Mouse (Mus musculus) stomach, embryonic 14.5 days (tissue): ENCODE data around the gene Fmo1. TPM values are rescaled to one million over a fixed set of nuclear protein-coding genes. Genes with fewer than 3 reads are reported as not detected.

Source experiments
- ATAC-seq: fragments of 200-750 bp; cut with Nextera tagmentation; 2 replicates; pipeline ENCODE4 v1.8.0; 2017; ENCODE audit warnings: low read depth, moderate TSS enrichment; ENCODE audit not compliant: insufficient number of reproducible peaks, insufficient read depth, low FRiP score
- H3K27ac ChIP-seq: fragments of 300-500 bp; sonication (generic); 2 replicates; pipeline ENCODE4 v1.5.1; 2014; ENCODE audit warnings: mild to moderate bottlenecking, low read length, moderate library complexity, mixed read lengths
- H3K27me3 ChIP-seq: fragments of 300-500 bp; sonication (generic); 2 replicates; pipeline ENCODE4 v1.6.1; 2014; ENCODE audit warnings: low read length, control low read depth, mixed read lengths; ENCODE audit not compliant: control insufficient read depth, insufficient read depth
- H3K36me3 ChIP-seq: fragments of 300-500 bp; sonication (generic); 2 replicates; pipeline ENCODE4 v1.6.1; 2014; ENCODE audit warnings: mild to moderate bottlenecking, control low read depth, low read length, moderate library complexity, mixed read lengths; ENCODE audit not compliant: control insufficient read depth, insufficient read depth
- H3K4me1 ChIP-seq: fragments of 300-500 bp; sonication (generic); 2 replicates; pipeline ENCODE4 v1.6.1; 2014; ENCODE audit warnings: low read length, control low read depth, mixed read lengths; ENCODE audit not compliant: control insufficient read depth, insufficient read depth
- H3K4me2 ChIP-seq: fragments of 300-500 bp; sonication (generic); replicated peaks from 2 replicates; pipeline ENCODE4 v1.6.1; 2014; ENCODE audit warnings: low read depth, low read length, control low read depth
- H3K4me3 ChIP-seq: fragments of 300-500 bp; sonication (generic); 2 replicates; pipeline ENCODE4 v1.5.1; 2014; ENCODE audit warnings: low read depth, low read length, control low read depth
- H3K9ac ChIP-seq: fragments of 300-500 bp; sonication (generic); replicated peaks from 2 replicates; pipeline ENCODE4 v1.6.1; 2014; ENCODE audit warnings: low read depth, mild to moderate bottlenecking, control low read depth, low read length, moderate library complexity, mixed read lengths
- H3K9me3 ChIP-seq: fragments of 300-500 bp; sonication (generic); 2 replicates; pipeline ENCODE4 v1.6.1; 2016; ENCODE audit warnings: low read depth, low read length, control low read depth; ENCODE audit not compliant: control insufficient read depth
- WGBS: fragments of 180-500 bp; shearing (Covaris S2); extraction: QIAGEN DNeasy Blood & Tissue Kit; methylation state at CpG from one replicate; pipeline ENCODE4 v1.1.7; 2014; 5-methylcytosine and 5-hydroxymethylcytosine counted together
- polyA plus RNA-seq: library from polyadenylated mRNA; unstranded; fragments of >200 nt; fragmentation: Nextera tagmentation; extraction: Ambion mirVana; gene quantifications from 2 replicates; pipeline ENCODE4 v1.2.1, GENCODE M21; 2014

Fmo1 gene
- polyA plus RNA-seq, 1 experiment from 2014 or later: 7.0 TPM

GRCm38 (mm10) chr1:162888646-162889045, 22.2 kb upstream of the Fmo1 start:
- 0 out of 2 replicates have a peak, but pooled peaks cover 4% of the 10 kb centered on the region for H3K4me1 ChIP-seq
- WGBS: 82% methylated on average over 12 of the region's 12 CpGs
- no peaks in the 10 kb centered on the region for H3K36me3 ChIP-seq
- no peak overlapping the region for H3K9ac ChIP-seq
- H3K4me2 ChIP-seq: no peak overlapping the region
- no peak overlapping the region for H3K4me3 ChIP-seq
- no peak for ATAC-seq
- H3K27ac ChIP-seq: no peak overlapping the region
- no peaks in the 10 kb centered on the region for H3K27me3 ChIP-seq
- no peaks in the 10 kb centered on the region for H3K9me3 ChIP-seq

- ATAC-seq: no peak
- no peak overlapping the region for H3K4me3 ChIP-seq
- H3K4me1 ChIP-seq: 0 out of 2 replicates have a peak, but pooled peaks cover 4% of the 10 kb centered on the region
- H3K9me3 ChIP-seq: no peaks in the 10 kb centered on the region
- H3K27me3 ChIP-seq: no peaks in the 10 kb centered on the region
- no peak overlapping the region for H3K27ac ChIP-seq
- no peak overlapping the region for H3K9ac ChIP-seq
- H3K4me2 ChIP-seq: no peak overlapping the region
- no peaks in the 10 kb centered on the region for H3K36me3 ChIP-seq
- WGBS: 88% methylated on average over 7 of the region's 7 CpGs
These were observed 21.2 kb upstream of the Fmo1 start for GRCm38 (mm10) chr1:162887644-162888043.

GRCm38 (mm10) chr1:162886138-162886816, 19.9 kb upstream of the Fmo1 start:
- Histone ChIP-seq H3K36me3 (no peaks in the 10 kb centered on the region), H3K4me1 (no peaks in the 10 kb centered on the region), H3K27me3 (no peaks in the 10 kb centered on the region), H3K9me3 (no peaks in the 10 kb centered on the region), H3K4me2 (no peak overlapping the region), H3K9ac (no peak overlapping the region), H3K27ac (no peak overlapping the region), H3K4me3 (no peak overlapping the region)
- WGBS: 77% methylated on average over 11 of the region's 11 CpGs
- ATAC-seq: 0 out of 2 replicates have a peak, but pooled peaks have one; percentile 28

GRCm38 (mm10) chr1:162882681-162883080, 16.3 kb upstream of the Fmo1 start:
- Histone ChIP-seq H3K4me1 (no peaks in the 10 kb centered on the region), H3K36me3 (no peaks in the 10 kb centered on the region), H3K27me3 (no peaks in the 10 kb centered on the region), H3K27ac (no peak overlapping the region), H3K4me3 (no peak overlapping the region), H3K9ac (no peak overlapping the region), H3K9me3 (no peaks in the 10 kb centered on the region), H3K4me2 (no peak overlapping the region)
- ATAC-seq: no peak
- 67% methylated on average over 4 of the region's 4 CpGs for WGBS

- no peak overlapping the region for H3K4me2 ChIP-seq
- H3K4me1 ChIP-seq: no peaks in the 10 kb centered on the region
- no peaks in the 10 kb centered on the region for H3K9me3 ChIP-seq
- no peaks in the 10 kb centered on the region for H3K27me3 ChIP-seq
- ATAC-seq: no peak
- no peak overlapping the region for H3K4me3 ChIP-seq
- H3K9ac ChIP-seq: no peak overlapping the region
- WGBS: 58% methylated on average over 11 of the region's 11 CpGs
- no peaks in the 10 kb centered on the region for H3K36me3 ChIP-seq
- H3K27ac ChIP-seq: no peak overlapping the region
These were observed 13.4 kb upstream of the Fmo1 start for GRCm38 (mm10) chr1:162879595-162880369.

DNA sequence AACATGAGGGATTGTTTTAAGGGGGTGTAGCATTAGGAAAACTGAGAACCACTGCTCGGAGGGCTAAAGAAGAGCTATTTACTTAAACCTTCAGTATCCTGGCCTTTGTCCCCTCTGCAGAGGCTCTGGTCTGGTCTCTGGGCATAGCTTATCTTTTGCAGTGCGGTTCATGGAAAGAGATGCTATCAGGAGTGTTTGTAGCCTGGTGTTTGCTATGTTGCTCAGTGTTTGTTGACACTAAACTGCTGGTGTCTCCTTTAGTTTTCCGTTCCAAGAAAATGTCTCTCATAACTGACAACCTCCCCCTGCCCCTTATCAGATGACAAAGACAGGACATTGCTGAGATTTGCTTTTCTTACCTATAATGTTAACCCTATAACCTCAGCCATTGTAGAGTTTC, 8.7 kb upstream of the Fmo1 start:
- no peak overlapping the region for H3K4me3 ChIP-seq
- no peaks in the 10 kb centered on the region for H3K9me3 ChIP-seq
- H3K4me2 ChIP-seq: no peak overlapping the region
- 0 out of 2 replicates have a peak, but pooled peaks cover 6% of the 10 kb centered on the region for H3K4me1 ChIP-seq
- H3K36me3 ChIP-seq: no peaks in the 10 kb centered on the region
- 38% methylated on average over 3 of the region's 3 CpGs for WGBS
- no peaks in the 10 kb centered on the region for H3K27me3 ChIP-seq
- no peak overlapping the region for H3K9ac ChIP-seq
- no peak for ATAC-seq
- H3K27ac ChIP-seq: no peak overlapping the region

DNA sequence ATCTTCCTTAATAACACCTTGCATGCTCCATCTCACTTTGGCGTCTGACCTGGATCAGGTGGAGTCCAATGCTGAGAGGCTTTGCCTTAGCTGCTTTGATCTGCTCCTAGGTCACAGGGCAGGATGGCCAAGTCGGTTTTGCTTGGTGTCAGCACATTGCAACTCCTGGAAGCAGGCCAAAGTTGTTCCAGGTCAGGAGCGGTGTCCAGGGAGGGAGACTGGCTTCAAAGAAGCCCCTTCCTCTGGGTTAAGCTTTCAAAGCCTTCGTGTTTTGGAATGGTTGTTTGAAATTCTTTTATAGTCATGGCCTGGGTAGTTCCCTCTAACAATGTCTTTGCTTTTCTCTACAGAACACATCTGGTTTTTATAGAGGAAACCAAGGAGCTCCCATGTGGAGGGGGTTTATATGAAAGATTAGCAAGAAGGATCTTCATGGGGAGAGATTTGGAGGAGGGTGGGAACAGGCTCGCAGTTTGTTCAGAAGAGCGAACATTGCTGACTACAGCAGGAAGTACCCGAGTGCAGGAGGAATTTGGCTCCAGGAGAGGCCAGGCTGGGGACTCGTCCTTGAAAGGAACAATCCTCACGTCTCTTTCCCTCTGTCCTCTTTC, 5.4 kb upstream of the Fmo1 start:
- Histone ChIP-seq H3K9ac (no peak overlapping the region), H3K4me1 (0 out of 2 replicates have a peak, but pooled peaks cover 6% of the 10 kb centered on the region), H3K36me3 (no peaks in the 10 kb centered on the region), H3K4me2 (no peak overlapping the region), H3K27me3 (no peaks in the 10 kb centered on the region), H3K9me3 (no peaks in the 10 kb centered on the region), H3K27ac (peak overlapping the region; percentile 45; the same call in 1 of the 2 replicates), H3K4me3 (no peak overlapping the region)
- ATAC-seq: 0 out of 2 replicates have a peak, but pooled peaks have one; percentile 33
- 29% methylated on average over 9 of the region's 9 CpGs for WGBS

DNA sequence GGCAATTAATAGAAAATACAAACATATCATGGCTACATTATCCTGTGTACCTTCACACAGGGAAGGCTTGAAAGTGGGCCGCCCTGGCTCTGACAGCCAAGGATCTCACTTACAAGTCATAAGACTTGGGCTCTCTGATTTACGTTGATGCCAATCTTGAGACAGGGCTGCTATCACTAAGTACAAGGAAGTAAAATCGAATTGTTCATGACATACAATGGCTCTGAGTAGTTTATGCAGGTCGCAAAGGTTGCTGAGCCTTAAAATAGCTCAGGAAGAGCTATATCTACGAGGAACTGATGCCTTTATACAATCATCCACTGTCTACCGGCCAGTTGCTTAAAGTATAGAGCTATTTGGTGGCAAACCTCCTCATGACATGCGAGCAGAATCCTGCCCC, 4.6 kb upstream of the Fmo1 start:
- Histone ChIP-seq H3K36me3 (no peaks in the 10 kb centered on the region), H3K9ac (no peak overlapping the region), H3K27ac (no peak overlapping the region), H3K4me3 (no peak overlapping the region), H3K27me3 (no peaks in the 10 kb centered on the region), H3K9me3 (no peaks in the 10 kb centered on the region), H3K4me2 (no peak overlapping the region), H3K4me1 (0 out of 2 replicates have a peak, but pooled peaks cover 6% of the 10 kb centered on the region)
- WGBS: 83% methylated on average over 7 of the region's 7 CpGs
- no peak for ATAC-seq
